Mouse (Mus musculus): ENCODE results near the gene Olfr435. TPM values are rescaled to one million over a fixed set of nuclear protein-coding genes. Genes with fewer than 3 reads are reported as not detected.

Olfr435 gene
- total and polyA plus RNA-seq, 3 experiments = 0.05 TPM; not detected in 2

- no peaks in the 10 kb centered on the region for H3K4me1 ChIP-seq (ENCODE audit: insufficient read depth, low read depth, low read length)
- H3K4me3 ChIP-seq (ENCODE audit: low read depth, low read length) = no peak overlapping the region
- ATAC-seq (ENCODE audit: extremely low read depth, insufficient number of reproducible peaks, low FRiP score, poor library complexity, severe bottlenecking) (no peak), DNase-seq (ENCODE audit: low spot score) (no peak)
- no peak for TF ChIP-seq CTCF (IDR thresholded peaks at IDR 0.05; ENCODE audit: low read depth, low read length)
- TF ChIP-seq GATA1 (IDR thresholded peaks at IDR 0.05; ENCODE audit: borderline replicate concordance, low read length) = no peak
- TF ChIP-seq TAL1 (conservative IDR thresholded peaks at IDR 0.05; ENCODE audit: low read depth, low read length) = no peak
- no peaks in the 10 kb centered on the region for H3K36me3 ChIP-seq (replicated peaks)
- H3K9me3 ChIP-seq (replicated peaks) = no peaks in the 10 kb centered on the region
- H3K27me3 ChIP-seq (ENCODE audit: insufficient read depth, low read length) = peaks cover 2% of the 10 kb centered on the region; the same call in 1 of the 2 replicates
Measured at GRCm38 (mm10) chr6:43242061-43242460, 45.1 kb downstream of the Olfr435 start.

GRCm38 (mm10) chr6:43247396-43247795 is 50.5 kb downstream of the Olfr435 start:
- Histone ChIP-seq H3K27me3 (ENCODE audit: insufficient read depth, low read length) (peaks cover 2% of the 10 kb centered on the region; the same call in 1 of the 2 replicates), H3K9me3 (replicated peaks) (no peaks in the 10 kb centered on the region), H3K4me3 (ENCODE audit: low read depth, low read length) (no peak overlapping the region), H3K4me1 (ENCODE audit: insufficient read depth, low read depth, low read length) (no peaks in the 10 kb centered on the region), H3K36me3 (replicated peaks) (no peaks in the 10 kb centered on the region)
- TF ChIP-seq GATA2 (IDR thresholded peaks at IDR 0.05; ENCODE audit: borderline replicate concordance, low read depth, low read length) (no peak), CTCF (IDR thresholded peaks at IDR 0.05; ENCODE audit: low read depth, low read length) (no peak), TAL1 (conservative IDR thresholded peaks at IDR 0.05; ENCODE audit: low read depth, low read length) (no peak), GATA1 (IDR thresholded peaks at IDR 0.05; ENCODE audit: borderline replicate concordance, low read length) (no peak), POLR2AphosphoS5 (IDR thresholded peaks at IDR 0.05; ENCODE audit: insufficient replicate concordance, low read depth, low read length) (no peak)
- no peak for DNase-seq (ENCODE audit: low spot score)
- no peak for ATAC-seq (ENCODE audit: extremely low read depth, insufficient number of reproducible peaks, low FRiP score, poor library complexity, severe bottlenecking)

- H3K4me1 ChIP-seq (ENCODE audit: insufficient read depth, low read depth, low read length) = no peaks in the 10 kb centered on the region
- no peaks in the 10 kb centered on the region for H3K9me3 ChIP-seq (replicated peaks)
- TF ChIP-seq TAL1 (conservative IDR thresholded peaks at IDR 0.05; ENCODE audit: low read depth, low read length) (no peak), GATA2 (IDR thresholded peaks at IDR 0.05; ENCODE audit: borderline replicate concordance, low read depth, low read length) (no peak), GATA1 (IDR thresholded peaks at IDR 0.05; ENCODE audit: borderline replicate concordance, low read length) (no peak), CTCF (IDR thresholded peaks at IDR 0.05; ENCODE audit: low read depth, low read length) (no peak), POLR2AphosphoS5 (IDR thresholded peaks at IDR 0.05; ENCODE audit: insufficient replicate concordance, low read depth, low read length) (no peak)
- DNase-seq (ENCODE audit: low spot score) = no peak
- H3K36me3 ChIP-seq (replicated peaks) = no peaks in the 10 kb centered on the region
- no peaks in the 10 kb centered on the region for H3K27me3 ChIP-seq (ENCODE audit: insufficient read depth, low read length)
- ATAC-seq (ENCODE audit: extremely low read depth, insufficient number of reproducible peaks, low FRiP score, poor library complexity, severe bottlenecking) = no peak
- no peak overlapping the region for H3K4me3 ChIP-seq (ENCODE audit: low read depth, low read length)
Measured at GRCm38 (mm10) chr6:43252994-43253393, 56.0 kb downstream of the Olfr435 start.

Other genes starting within 250 kb of the Olfr435 start
- gene Olfr444, start 248.1 kb upstream of the Olfr435 start, total RNA-seq (2014; fragmentation: Nextera tagmentation) = not detected in 2 replicates
- not detected in 2 replicates for gene Olfr444, start 248.1 kb upstream of the Olfr435 start, total RNA-seq (2017)
- not detected in 2 replicates for gene Olfr444, start 248.1 kb upstream of the Olfr435 start, polyA plus RNA-seq (2012)
- gene Olfr441, start 90.8 kb upstream of the Olfr435 start, total RNA-seq (2014; fragmentation: Nextera tagmentation) = not detected in 2 replicates
- not detected in 2 replicates for gene Olfr441, start 90.8 kb upstream of the Olfr435 start, total RNA-seq (2017)
- gene Olfr441, start 90.8 kb upstream of the Olfr435 start, polyA plus RNA-seq (2012) = not detected in 2 replicates
- not detected in 2 replicates for gene Olfr237-ps1, start 50.6 kb upstream of the Olfr435 start, total RNA-seq (2014; fragmentation: Nextera tagmentation)
- gene Olfr237-ps1, start 50.6 kb upstream of the Olfr435 start, total RNA-seq (2017) = 0.16 TPM in 1 of 2 replicates, not detected in the other
- not detected in 2 replicates for gene Olfr237-ps1, start 50.6 kb upstream of the Olfr435 start, polyA plus RNA-seq (2012)
- not detected in 2 replicates for gene Olfr437, start 33.9 kb upstream of the Olfr435 start, total RNA-seq (2014; fragmentation: Nextera tagmentation)
- 0.06 and 0.22 TPM in 2 replicates for gene Olfr437, start 33.9 kb upstream of the Olfr435 start, total RNA-seq (2017)
- gene Olfr437, start 33.9 kb upstream of the Olfr435 start, polyA plus RNA-seq (2012) = not detected in 2 replicates
- not detected in 2 replicates for gene Olfr13, start 25.0 kb upstream of the Olfr435 start, total RNA-seq (2014; fragmentation: Nextera tagmentation)
- 0.22 TPM in 1 of 2 replicates, not detected in the other for gene Olfr13, start 25.0 kb upstream of the Olfr435 start, total RNA-seq (2017)
- gene Olfr13, start 25.0 kb upstream of the Olfr435 start, polyA plus RNA-seq (2012) = not detected in 2 replicates
- gene Olfr434, start 15.9 kb downstream of the Olfr435 start, total RNA-seq (2014; fragmentation: Nextera tagmentation) = not detected in 2 replicates
- gene Olfr434, start 15.9 kb downstream of the Olfr435 start, total RNA-seq (2017) = not detected in 2 replicates
- gene Olfr434, start 15.9 kb downstream of the Olfr435 start, polyA plus RNA-seq (2012) = not detected in 2 replicates
- gene Olfr47, start 34.4 kb downstream of the Olfr435 start, total RNA-seq (2014; fragmentation: Nextera tagmentation) = not detected in 2 replicates
- gene Olfr47, start 34.4 kb downstream of the Olfr435 start, total RNA-seq (2017) = 0.33 TPM in 1 of 2 replicates, not detected in the other
- gene Olfr47, start 34.4 kb downstream of the Olfr435 start, polyA plus RNA-seq (2012) = not detected in 2 replicates
- gene Arhgef5, start 68.4 kb downstream of the Olfr435 start, total RNA-seq (2014; fragmentation: Nextera tagmentation) = not detected in 2 replicates
- gene Arhgef5, start 68.4 kb downstream of the Olfr435 start, total RNA-seq (2017) = 0.12 and 1.1 TPM in 2 replicates
- gene Arhgef5, start 68.4 kb downstream of the Olfr435 start, polyA plus RNA-seq (2012) = not detected in 2 replicates
- not detected in 2 replicates for gene Nobox, start 112.4 kb downstream of the Olfr435 start, total RNA-seq (2014; fragmentation: Nextera tagmentation)
- gene Nobox, start 112.4 kb downstream of the Olfr435 start, total RNA-seq (2017) = not detected in 2 replicates
- 0.02 TPM in 1 of 2 replicates, not detected in the other for gene Nobox, start 112.4 kb downstream of the Olfr435 start, polyA plus RNA-seq (2012)

All from G1E (cell line).